Mouse (Mus musculus) bone marrow, adult 2 months (tissue): ENCODE measurements around the gene Gm10198.

Experiments
- CTCF ChIP-seq: fragments of 200-500 bp; IDR thresholded peaks from 2 replicates; pipeline ENCODE4 v1.5.1; 2011; ENCODE audit warnings: low read length, control low read depth; ENCODE audit not compliant: control insufficient read depth, insufficient read depth
- POLR2A ChIP-seq: fragments of 200-500 bp; IDR thresholded peaks from 2 replicates; pipeline ENCODE4 v1.6.1; 2011; ENCODE audit warnings: low read depth, mild to moderate bottlenecking, control low read depth, low read length, borderline replicate concordance; ENCODE audit not compliant: control insufficient read depth

DNA sequence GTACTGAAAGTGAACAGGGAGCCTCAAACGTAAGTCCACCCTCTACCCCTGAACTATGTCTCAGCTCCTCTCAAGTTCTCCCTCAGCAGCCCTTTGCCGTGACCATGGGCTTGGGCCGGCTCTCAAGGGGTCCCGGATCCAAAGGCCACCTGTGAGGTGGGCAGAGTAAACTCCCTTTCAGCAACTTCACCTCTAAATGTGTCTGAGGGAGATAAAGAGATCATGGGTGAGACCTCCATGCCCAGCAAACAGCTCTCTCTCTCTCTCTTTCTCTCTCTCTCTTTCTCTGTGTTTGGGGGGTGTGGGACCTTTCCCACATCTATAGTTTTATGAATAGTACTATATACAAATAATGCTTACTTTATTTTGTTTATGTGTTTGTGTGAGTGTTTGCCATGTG is 36.2 kb upstream of the Gm10198 start:
- no peak for TF ChIP-seq POLR2A
- no peak for TF ChIP-seq CTCF
